Mouse (Mus musculus): ENCODE measurements at regions not wholly inside any gene's neighbourhood (a gene's known extent, or its start where the extent isn't known, plus 50 kb on each side); places are given as distances from the start of the nearest gene placed in this dataset.

GRCm38 (mm10) chr5:118435556-118435950, 124.9 kb upstream of the Med13l start:
- no peak for ATAC-seq (ENCODE audit: insufficient read depth)
- no peak overlapping the region for H3K27ac ChIP-seq (ENCODE audit: low read depth)
- no peaks in the 10 kb centered on the region for H3K9me3 ChIP-seq (ENCODE audit: low read depth, low read length)
- no peak for DNase-seq
- H3K4me3 ChIP-seq (ENCODE audit: low read depth, low read length) = no peak overlapping the region
- no peaks in the 10 kb centered on the region for H3K4me1 ChIP-seq (ENCODE audit: insufficient read depth)
- H3K36me3 ChIP-seq (ENCODE audit: insufficient read depth) = no peaks in the 10 kb centered on the region
- H3K27me3 ChIP-seq (ENCODE audit: insufficient read depth, low read length) = peaks cover 22% of the 10 kb centered on the region
- 30% methylated on average over 7 of the region's 7 CpGs for WGBS
- no peak overlapping the region for H3K9ac ChIP-seq
- H3K4me2 ChIP-seq = peak overlapping the region; percentile 3; the same call in 1 of the 2 replicates
- TF ChIP-seq CTCF (IDR thresholded peaks at IDR 0.05; ENCODE audit: low read depth) = no peak

GRCm38 (mm10) chr5:118436035-118436434, 124.4 kb upstream of the Med13l start:
- no peak overlapping the region for H3K9ac ChIP-seq
- no peaks in the 10 kb centered on the region for H3K9me3 ChIP-seq (ENCODE audit: low read depth, low read length)
- TF ChIP-seq CTCF (IDR thresholded peaks at IDR 0.05; ENCODE audit: low read depth) = no peak
- H3K36me3 ChIP-seq (ENCODE audit: insufficient read depth) = no peaks in the 10 kb centered on the region
- H3K27me3 ChIP-seq (ENCODE audit: insufficient read depth, low read length) = peaks cover 22% of the 10 kb centered on the region
- H3K4me2 ChIP-seq = no peak overlapping the region
- H3K4me1 ChIP-seq (ENCODE audit: insufficient read depth) = no peaks in the 10 kb centered on the region
- no peak overlapping the region for H3K4me3 ChIP-seq (ENCODE audit: low read depth, low read length)
- H3K27ac ChIP-seq (ENCODE audit: low read depth) = no peak overlapping the region
- WGBS = 27% methylated on average over 9 of the region's 9 CpGs
- no peak for ATAC-seq (ENCODE audit: insufficient read depth)
- DNase-seq = no peak

GRCm38 (mm10) chr5:118436474-118437306, 123.8 kb upstream of the Med13l start:
- Histone ChIP-seq H3K4me2 (peak overlapping the region; percentile 18; the same call in 1 of the 2 replicates), H3K27me3 (ENCODE audit: insufficient read depth, low read length) (peaks cover 22% of the 10 kb centered on the region), H3K9ac (no peak overlapping the region), H3K36me3 (ENCODE audit: insufficient read depth) (no peaks in the 10 kb centered on the region), H3K4me3 (ENCODE audit: low read depth, low read length) (no peak overlapping the region), H3K27ac (ENCODE audit: low read depth) (no peak overlapping the region), H3K4me1 (ENCODE audit: insufficient read depth) (no peaks in the 10 kb centered on the region), H3K9me3 (ENCODE audit: low read depth, low read length) (no peaks in the 10 kb centered on the region)
- ATAC-seq (ENCODE audit: insufficient read depth) = no peak; the same call in 1 of the 2 replicates
- DNase-seq = no peak
- no peak for TF ChIP-seq CTCF (IDR thresholded peaks at IDR 0.05; ENCODE audit: low read depth)
- 10% methylated on average over 22 of the region's 22 CpGs for WGBS

- WGBS = 17% methylated on average over 7 of the region's 7 CpGs
- TF ChIP-seq CTCF (IDR thresholded peaks at IDR 0.05; ENCODE audit: low read depth) = no peak
- no peaks in the 10 kb centered on the region for H3K9me3 ChIP-seq (ENCODE audit: low read depth, low read length)
- no peak for ATAC-seq (ENCODE audit: insufficient read depth)
- H3K4me1 ChIP-seq (ENCODE audit: insufficient read depth) = no peaks in the 10 kb centered on the region
- no peak overlapping the region for H3K27ac ChIP-seq (ENCODE audit: low read depth)
- H3K9ac ChIP-seq = no peak overlapping the region
- peak overlapping the region; percentile 18; the same call in 1 of the 2 replicates for H3K4me2 ChIP-seq
- H3K27me3 ChIP-seq (ENCODE audit: insufficient read depth, low read length) = peaks cover 22% of the 10 kb centered on the region
- DNase-seq = no peak
- H3K4me3 ChIP-seq (ENCODE audit: low read depth, low read length) = no peak overlapping the region
- H3K36me3 ChIP-seq (ENCODE audit: insufficient read depth) = no peaks in the 10 kb centered on the region
Measured at GRCm38 (mm10) chr5:118437307-118437610, 123.2 kb upstream of the Med13l start.

GRCm38 (mm10) chr5:118438016-118438415, 122.5 kb upstream of the Med13l start:
- no peak for ATAC-seq (ENCODE audit: insufficient read depth)
- no peak for TF ChIP-seq CTCF (IDR thresholded peaks at IDR 0.05; ENCODE audit: low read depth)
- H3K9me3 ChIP-seq (ENCODE audit: low read depth, low read length) = no peaks in the 10 kb centered on the region
- H3K4me3 ChIP-seq (ENCODE audit: low read depth, low read length) = no peak overlapping the region
- peak; percentile 51 for DNase-seq
- H3K4me2 ChIP-seq = no peak overlapping the region
- no peak overlapping the region for H3K9ac ChIP-seq
- H3K27me3 ChIP-seq (ENCODE audit: insufficient read depth, low read length) = peaks cover 22% of the 10 kb centered on the region
- 55% methylated on average over 6 of the region's 6 CpGs for WGBS
- no peaks in the 10 kb centered on the region for H3K36me3 ChIP-seq (ENCODE audit: insufficient read depth)
- no peak overlapping the region for H3K27ac ChIP-seq (ENCODE audit: low read depth)
- no peaks in the 10 kb centered on the region for H3K4me1 ChIP-seq (ENCODE audit: insufficient read depth)

DNA sequence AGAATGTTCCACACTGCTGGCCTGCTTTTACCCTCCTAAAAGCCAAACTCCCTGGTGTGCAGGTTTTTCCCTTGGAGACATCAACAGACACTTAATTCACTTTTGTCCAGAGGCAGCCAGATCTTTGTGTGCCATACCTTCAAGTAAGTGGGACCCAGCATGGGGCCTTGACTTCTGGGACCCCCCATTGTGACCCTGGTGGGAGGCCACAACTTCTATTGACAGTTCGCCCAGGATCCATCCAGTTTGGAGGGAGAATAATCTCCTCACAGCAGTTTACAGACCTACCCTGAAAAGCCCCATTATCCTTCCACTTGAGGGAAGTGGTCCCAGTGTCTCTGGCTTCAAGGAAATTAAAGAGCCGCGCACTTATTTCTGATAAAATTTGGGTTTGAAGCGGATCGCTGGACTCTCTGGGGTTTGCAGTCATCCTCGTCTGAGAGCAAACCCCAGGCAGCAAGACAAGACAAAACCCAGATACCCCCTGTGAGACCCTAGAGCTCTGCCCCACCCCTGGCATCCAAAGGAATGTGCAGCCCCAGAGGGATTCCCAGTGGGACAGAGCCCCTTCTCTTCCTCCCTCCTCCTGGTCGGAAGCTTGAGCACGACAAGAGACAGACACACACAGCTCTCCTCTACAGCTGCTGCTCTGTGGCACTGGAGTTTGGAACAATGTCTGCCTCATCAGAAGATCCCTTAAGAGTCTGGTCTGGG, 115.8 kb upstream of the Med13l start:
- ATAC-seq (ENCODE audit: insufficient read depth) (no peak), DNase-seq (no peak)
- H3K9ac ChIP-seq = no peak overlapping the region
- no peak overlapping the region for H3K4me3 ChIP-seq (ENCODE audit: low read depth, low read length)
- no peak overlapping the region for H3K4me2 ChIP-seq
- no peak for TF ChIP-seq CTCF (IDR thresholded peaks at IDR 0.05; ENCODE audit: low read depth)
- 38% methylated on average over 8 of the region's 8 CpGs for WGBS
- no peak overlapping the region for H3K27ac ChIP-seq (ENCODE audit: low read depth)
- no peaks in the 10 kb centered on the region for H3K36me3 ChIP-seq (ENCODE audit: insufficient read depth)
- H3K4me1 ChIP-seq (ENCODE audit: insufficient read depth) = no peaks in the 10 kb centered on the region
- H3K27me3 ChIP-seq (ENCODE audit: insufficient read depth, low read length) = no peaks in the 10 kb centered on the region
- no peaks in the 10 kb centered on the region for H3K9me3 ChIP-seq (ENCODE audit: low read depth, low read length)

DNA sequence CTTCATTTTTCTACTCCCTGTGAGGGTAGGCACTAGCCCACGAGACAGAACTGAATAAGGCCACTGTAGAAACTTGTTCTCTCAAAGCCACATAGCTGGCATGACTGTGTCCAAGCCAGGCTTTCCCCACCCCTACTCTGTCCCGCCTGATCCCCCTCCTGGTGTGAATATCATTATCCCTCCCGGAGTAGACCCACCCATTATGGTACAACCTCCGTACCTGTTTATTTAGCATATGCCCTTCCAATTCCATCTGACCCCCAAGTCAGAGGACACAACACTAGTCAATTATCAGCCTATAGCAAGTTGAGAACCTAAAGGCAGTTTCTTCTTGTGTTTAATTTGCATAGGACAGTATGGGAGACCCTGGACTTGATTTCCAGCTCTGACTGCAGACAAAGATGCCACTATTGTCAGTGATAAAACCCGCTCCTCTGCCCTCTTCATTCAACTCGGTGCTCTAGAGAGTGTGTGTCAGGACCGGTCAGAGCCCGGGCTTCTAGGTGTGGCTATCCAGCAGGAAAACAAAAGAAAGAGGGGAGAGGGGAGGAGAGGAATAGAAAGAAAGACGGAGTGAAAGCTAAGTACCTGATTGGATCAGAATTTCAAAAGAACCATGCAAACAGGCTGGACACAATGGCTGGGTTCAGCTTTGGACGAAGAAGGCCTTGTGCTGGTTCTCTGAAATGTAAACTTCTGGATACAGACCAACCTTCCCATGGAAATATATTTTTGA, 115.1 kb upstream of the Med13l start:
- WGBS = 41% methylated on average over 10 of the region's 10 CpGs
- H3K4me2 ChIP-seq = no peak overlapping the region
- H3K4me3 ChIP-seq (ENCODE audit: low read depth, low read length) = no peak overlapping the region
- no peaks in the 10 kb centered on the region for H3K4me1 ChIP-seq (ENCODE audit: insufficient read depth)
- H3K9ac ChIP-seq = no peak overlapping the region
- ATAC-seq (ENCODE audit: insufficient read depth) = no peak
- no peak overlapping the region for H3K27ac ChIP-seq (ENCODE audit: low read depth)
- no peaks in the 10 kb centered on the region for H3K27me3 ChIP-seq (ENCODE audit: insufficient read depth, low read length)
- TF ChIP-seq CTCF (IDR thresholded peaks at IDR 0.05; ENCODE audit: low read depth) = no peak
- H3K36me3 ChIP-seq (ENCODE audit: insufficient read depth) = no peaks in the 10 kb centered on the region
- no peak for DNase-seq
- no peaks in the 10 kb centered on the region for H3K9me3 ChIP-seq (ENCODE audit: low read depth, low read length)
